Mouse (Mus musculus) MEL (cell line): Measurements from ENCODE around the gene Raver2. TPM values are rescaled to one million over a fixed set of nuclear protein-coding genes. Genes with fewer than 3 reads are reported as not detected.

ENCODE experiments used
- DNase-seq: peaks from one replicate; pipeline ENCODE4 v3.0.0; 2011; ENCODE audit warnings: low read depth, low spot score
- H3K27ac ChIP-seq: 2 replicates; pipeline ENCODE4 v1.5.1; 2012; ENCODE audit warnings: low read depth, mild to moderate bottlenecking, control low read depth, low read length, moderate library complexity; ENCODE audit not compliant: control insufficient read depth
- H3K27me3 ChIP-seq, 2 experiments: fragments of 150-350 bp in 1 of 2; sonication (generic) in 1 of 2; 2 replicates each; pipeline ENCODE4 v1.6.1; 2012; ENCODE audit warnings: low read length in 2 of 2, mild to moderate bottlenecking in 2 of 2, improper control_type of control experiment in 1 of 2, moderate library complexity in 1 of 2; ENCODE audit not compliant: insufficient read depth in 2 of 2, control insufficient read depth in 1 of 2
- H3K36me3 ChIP-seq, 2 experiments: 2 replicates each; pipeline ENCODE4 v1.6.1; 2012 to 2014; ENCODE audit warnings: low read length in 2 of 2, improper control_type of control experiment in 1 of 2, inconsistent platforms in 1 of 2, mild to moderate bottlenecking in 1 of 2; ENCODE audit not compliant: insufficient read depth in 2 of 2, control insufficient read depth in 1 of 2
- H3K4me1 ChIP-seq, 2 experiments: fragments of 150-350 bp in 1 of 2; sonication (generic) in 1 of 2; 2 replicates each; pipeline ENCODE4 v1.6.1; 2012; ENCODE audit warnings: low read length in 2 of 2, improper control_type of control experiment in 1 of 2, mild to moderate bottlenecking in 1 of 2; ENCODE audit not compliant: insufficient read depth in 2 of 2, control insufficient read depth in 1 of 2
- H3K4me3 ChIP-seq, 2 experiments: fragments of 150-350 bp in 1 of 2; sonication (generic) in 1 of 2; 2 replicates each; pipeline ENCODE4 v1.5.1; 2012; ENCODE audit warnings: low read depth in 2 of 2, low read length in 2 of 2, mild to moderate bottlenecking in 2 of 2, moderate library complexity in 2 of 2, control low read depth in 1 of 2, improper control_type of control experiment in 1 of 2; ENCODE audit not compliant: control insufficient read depth in 1 of 2, insufficient read depth in 1 of 2
- H3K79me2 ChIP-seq: 2 replicates; pipeline ENCODE4 v1.6.1; 2012; ENCODE audit warnings: mild to moderate bottlenecking, low read length, moderate library complexity; ENCODE audit not compliant: control insufficient read depth, poor library complexity, insufficient read depth
- H3K9ac ChIP-seq: 2 replicates; pipeline ENCODE4 v1.6.1; 2012; ENCODE audit warnings: low read depth, mild to moderate bottlenecking, control low read depth, low read length, moderate library complexity; ENCODE audit not compliant: control insufficient read depth, poor library complexity, severe bottlenecking
- H3K9me3 ChIP-seq: fragments of 150-350 bp; sonication (generic); replicated peaks from 2 replicates; pipeline ENCODE4 v1.6.1; 2012; ENCODE audit warnings: mild to moderate bottlenecking, low read length, improper control_type of control experiment, moderate library complexity; ENCODE audit not compliant: insufficient read depth
- BHLHE40 ChIP-seq: IDR thresholded peaks from 2 replicates; pipeline ENCODE4 v1.6.1; 2012; ENCODE audit warnings: low read depth, mild to moderate bottlenecking, inconsistent platforms, low read length, improper control_type of control experiment, borderline replicate concordance
- CHD1 ChIP-seq: IDR thresholded peaks from 2 replicates; pipeline ENCODE4 v1.6.1; 2012; ENCODE audit warnings: low read depth, mild to moderate bottlenecking, inconsistent platforms, low read length, improper control_type of control experiment
- E2F4 ChIP-seq: IDR thresholded peaks from 2 replicates; pipeline ENCODE4 v1.6.1; 2011; ENCODE audit warnings: low read depth, low read length, improper control_type of control experiment, borderline replicate concordance
- EP300 ChIP-seq, 2 experiments: IDR thresholded peaks; 2 replicates each; pipeline ENCODE4 v1.6.1; 2011; ENCODE audit warnings: improper control_type of control experiment in 2 of 2, low read length in 2 of 2, low read depth in 1 of 2, mild to moderate bottlenecking in 1 of 2
- MAFK ChIP-seq: IDR thresholded peaks from 2 replicates; pipeline ENCODE4 v1.6.1; 2011; ENCODE audit warnings: low read depth, mild to moderate bottlenecking, low read length, improper control_type of control experiment, borderline replicate concordance
- MAX ChIP-seq: IDR thresholded peaks from 2 replicates; pipeline ENCODE4 v1.6.1; 2011; ENCODE audit warnings: low read length, improper control_type of control experiment
- MEF2A ChIP-seq: IDR thresholded peaks from 2 replicates; pipeline ENCODE4 v1.6.1; 2014; ENCODE audit warnings: low read depth, mild to moderate bottlenecking, inconsistent platforms, low read length, improper control_type of control experiment; ENCODE audit not compliant: poor library complexity, insufficient replicate concordance, severe bottlenecking; ENCODE audit errors: extremely low read depth
- MYB ChIP-seq: IDR thresholded peaks from 2 replicates; pipeline ENCODE4 v1.6.1; 2011; ENCODE audit warnings: mild to moderate bottlenecking, low read depth, low read length, improper control_type of control experiment
- NELFE ChIP-seq: IDR thresholded peaks from 2 replicates; pipeline ENCODE4 v1.6.1; 2011; ENCODE audit warnings: low read depth, low read length, improper control_type of control experiment
- POLR2A ChIP-seq, 2 experiments: IDR thresholded peaks; 2 replicates each; pipeline ENCODE4 v1.6.1; 2011 to 2012; ENCODE audit warnings: low read length in 2 of 2, mild to moderate bottlenecking in 2 of 2, control low read depth in 1 of 2, improper control_type of control experiment in 1 of 2, low read depth in 1 of 2, moderate library complexity in 1 of 2; ENCODE audit not compliant: control insufficient read depth in 1 of 2, insufficient read depth in 1 of 2, poor library complexity in 1 of 2
- POLR2AphosphoS2 ChIP-seq: IDR thresholded peaks from 2 replicates; pipeline ENCODE4 v1.6.1; 2011; ENCODE audit warnings: low read length, improper control_type of control experiment
- RCOR1 ChIP-seq: IDR thresholded peaks from 2 replicates; pipeline ENCODE4 v1.6.1; 2012; ENCODE audit warnings: low read depth, mild to moderate bottlenecking, inconsistent platforms, low read length, improper control_type of control experiment
- SIN3A ChIP-seq: IDR thresholded peaks from 2 replicates; pipeline ENCODE4 v1.6.1; 2012; ENCODE audit warnings: low read length, improper control_type of control experiment, inconsistent platforms
- SMC3 ChIP-seq: IDR thresholded peaks from 2 replicates; pipeline ENCODE4 v1.6.1; 2011; ENCODE audit warnings: low read depth, low read length, improper control_type of control experiment
- TAL1 ChIP-seq: IDR thresholded peaks from 2 replicates; pipeline ENCODE4 v1.6.1; 2012; ENCODE audit warnings: mild to moderate bottlenecking, inconsistent platforms, low read length, moderate library complexity, mixed read lengths
- TBP ChIP-seq: IDR thresholded peaks from 2 replicates; pipeline ENCODE4 v1.8.0; 2011; ENCODE audit warnings: low read depth, low read length, improper control_type of control experiment
- UBTF ChIP-seq: IDR thresholded peaks from 2 replicates; pipeline ENCODE4 v1.6.1; 2012; ENCODE audit warnings: low read depth, mild to moderate bottlenecking, inconsistent platforms, low read length, improper control_type of control experiment, moderate library complexity, borderline replicate concordance; ENCODE audit not compliant: insufficient read depth
- USF1 ChIP-seq: IDR thresholded peaks from 2 replicates; pipeline ENCODE4 v1.6.1; 2014; ENCODE audit warnings: low read depth, mild to moderate bottlenecking, inconsistent platforms, low read length, improper control_type of control experiment, moderate library complexity
- USF2 ChIP-seq, 2 experiments: IDR thresholded peaks; 2 replicates each; pipeline ENCODE4 v1.6.1; 2011 to 2012; ENCODE audit warnings: improper control_type of control experiment in 2 of 2, low read length in 2 of 2, borderline replicate concordance in 1 of 2, inconsistent platforms in 1 of 2, low read depth in 1 of 2, mild to moderate bottlenecking in 1 of 2; ENCODE audit not compliant: insufficient read depth in 1 of 2
- ZKSCAN1 ChIP-seq: IDR thresholded peaks from 2 replicates; pipeline ENCODE4 v1.6.1; 2012; ENCODE audit warnings: low read depth, mild to moderate bottlenecking, inconsistent platforms, low read length, improper control_type of control experiment, moderate library complexity
- ZMIZ1 ChIP-seq: IDR thresholded peaks from 2 replicates; pipeline ENCODE4 v1.6.1; 2012; ENCODE audit warnings: low read depth, mild to moderate bottlenecking, inconsistent platforms, low read length, improper control_type of control experiment, moderate library complexity
- ZNF384 ChIP-seq: IDR thresholded peaks from 2 replicates; pipeline ENCODE4 v1.6.1; 2012; ENCODE audit warnings: low read depth, mild to moderate bottlenecking, inconsistent platforms, low read length, improper control_type of control experiment
- polyA plus RNA-seq, 2 experiments: library from polyadenylated mRNA; stranded (reverse) in 1 of 2; unstranded in 1 of 2; fragments of >175 nt in 1 of 2; fragments of >200 nt in 1 of 2; gene quantifications; 2 replicates each; pipeline versions ENCODE4 v1.2.1 to v1.2.4; 2012; ENCODE audit warnings: low replicate concordance in 2 of 2, low read depth in 1 of 2; ENCODE audit not compliant: insufficient read length in 2 of 2, insufficient read depth in 1 of 2, missing spikeins in 1 of 2
- total RNA-seq: library from RNA; depleted of rRNA; stranded (reverse); fragments of 300-350 nt; gene quantifications from 2 replicates; pipeline ENCODE4 v1.2.3, GENCODE M21; 2012

Raver2 gene
- total and polyA plus RNA-seq, 3 experiments = 0.03 to 0.04 TPM; not detected in 1

DNA sequence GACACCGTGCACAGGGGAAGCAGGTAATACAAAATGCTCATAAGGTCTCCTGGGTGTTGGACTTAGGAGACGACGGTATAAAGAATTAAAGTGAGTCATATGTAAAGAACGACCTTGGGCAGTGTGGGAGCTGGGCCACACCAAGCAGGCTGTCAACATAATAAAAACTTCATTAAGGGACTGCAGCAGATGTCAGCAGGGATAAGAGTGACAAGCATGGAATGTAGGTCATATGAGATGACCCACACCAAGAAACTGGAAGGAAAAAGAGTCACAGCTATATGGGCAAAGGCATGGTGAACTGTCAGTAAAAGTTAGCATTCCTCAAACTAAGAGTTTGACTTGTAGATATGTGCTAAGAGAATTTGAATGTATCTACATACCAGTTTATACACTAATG lies 75.6 kb downstream of the Raver2 start:
- H3K9me3 ChIP-seq = no peaks in the 10 kb centered on the region
- no peak for DNase-seq
- H3K27me3 ChIP-seq = no peaks in the 10 kb centered on the region
- H3K27ac ChIP-seq = no peak overlapping the region
- no peaks in the 10 kb centered on the region for H3K79me2 ChIP-seq
- peaks cover 0 to 2% of the 10 kb centered on the region in 2 experiments; a peak in 2 of 4 replicates for H3K36me3 ChIP-seq
- H3K4me3 ChIP-seq = no peak overlapping the region
- no peaks in the 10 kb centered on the region for H3K4me1 ChIP-seq
- TF ChIP-seq ZMIZ1 = no peak
- TF ChIP-seq TBP = no peak
- no peak for TF ChIP-seq CHD1
- no peak for TF ChIP-seq SMC3
- TF ChIP-seq MYB = no peak
- TF ChIP-seq USF2 (IDR thresholded peaks at IDR 0.05; ENCODE audit: borderline replicate concordance in 1 of 2, insufficient read depth in 1 of 2, low read depth in 1 of 2, low read length in 2 of 2) = no peak
- TF ChIP-seq USF1 = no peak
- TF ChIP-seq MAX = no peak
- TF ChIP-seq MAFK = no peak
- no peak for TF ChIP-seq TAL1
- TF ChIP-seq EP300 (IDR thresholded peaks at IDR 0.05; ENCODE audit: low read depth in 1 of 2, low read length in 2 of 2) = no peak
- no peak overlapping the region for H3K9ac ChIP-seq

GRCm38 (mm10) chr4:101144790-101145189 lies 76.0 kb downstream of the Raver2 start:
- DNase-seq = no peak
- no peak overlapping the region for H3K9ac ChIP-seq

More at GRCm38 (mm10) chr4:101144790-101145189, 76.0 kb downstream of the Raver2 start:
- no peaks in the 10 kb centered on the region for H3K79me2 ChIP-seq
- no peak overlapping the region for H3K27ac ChIP-seq
- no peaks in the 10 kb centered on the region for H3K9me3 ChIP-seq
- H3K36me3 ChIP-seq = peaks cover 0 to 2% of the 10 kb centered on the region in 2 experiments; a peak in 2 of 4 replicates
- H3K4me3 ChIP-seq = no peak overlapping the region
- no peaks in the 10 kb centered on the region for H3K27me3 ChIP-seq
- TF ChIP-seq ZNF384 (no peak), BHLHE40 (no peak), POLR2AphosphoS2 (no peak), SIN3A (no peak), ZKSCAN1 (no peak), RCOR1 (no peak), MEF2A (no peak), NELFE (no peak), E2F4 (no peak), UBTF (no peak), MAX (no peak), POLR2A (IDR thresholded peaks at IDR 0.05; ENCODE audit: control insufficient read depth in 1 of 2, insufficient read depth in 1 of 2, low read depth in 1 of 2, low read length in 2 of 2, poor library complexity in 1 of 2) (no peak)
- H3K4me1 ChIP-seq = no peaks in the 10 kb centered on the region
